Mouse (Mus musculus) 3134 (cell line): Measurements from ENCODE around the gene E2f3.
A peak's percentile ranks its signal among the peaks of the same experiment; 100 is the strongest.

ENCODE experiments used
- DNase-seq: peaks from one replicate; pipeline ENCODE4 v3.0.0-alpha.2; 2011; ENCODE audit warnings: low spot score; ENCODE audit not compliant: insufficient read length; ENCODE audit errors: extremely low read depth

E2f3 gene

DNA sequence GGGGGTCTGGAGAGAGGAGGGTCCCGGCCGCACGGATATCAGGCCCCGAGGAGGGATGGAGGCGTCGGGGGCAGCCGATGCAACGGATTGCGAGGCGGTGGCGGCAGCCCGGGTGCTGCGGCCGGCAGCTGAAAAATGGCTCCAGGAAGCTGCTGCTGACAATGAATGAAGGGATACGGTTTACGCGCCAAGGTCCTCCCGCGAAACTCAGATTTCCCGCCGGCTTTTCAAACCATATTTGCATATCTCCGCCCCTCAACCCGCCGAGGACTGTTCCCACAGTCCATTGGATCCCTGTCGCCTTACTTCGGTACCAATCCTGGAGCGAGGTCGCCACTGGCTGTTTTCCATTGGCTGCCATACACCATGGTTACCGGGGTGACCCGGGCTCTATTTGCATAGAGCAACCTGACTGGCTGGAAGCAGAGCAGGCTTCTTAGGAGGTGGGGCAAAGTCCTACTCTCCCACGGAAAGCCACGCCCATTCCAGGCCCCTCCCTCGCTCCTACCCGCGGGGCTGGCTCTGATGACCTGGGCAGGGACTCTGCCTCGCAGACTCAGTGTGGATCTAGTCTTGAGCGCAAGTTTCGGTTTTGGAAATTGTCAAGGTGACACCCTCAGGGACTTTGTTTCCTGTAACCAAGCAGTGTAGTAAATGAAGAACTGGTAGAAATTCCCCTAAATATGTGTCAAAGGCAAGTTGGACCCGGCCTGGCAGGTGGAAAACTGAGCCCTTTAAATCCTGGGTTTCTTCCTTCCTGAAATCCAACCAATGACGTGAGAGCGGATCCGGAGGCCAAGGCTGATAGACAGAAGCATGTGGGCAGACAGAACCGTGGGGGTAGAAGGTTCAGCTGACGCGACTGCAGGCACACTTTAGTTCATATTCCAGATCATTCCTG lies at the start of gene E2f3:
E2f3 (minus strand) TSS at position 209 of the 901 bp plus-strand sequence.
- DNase-seq: peak; percentile 95

DNA sequence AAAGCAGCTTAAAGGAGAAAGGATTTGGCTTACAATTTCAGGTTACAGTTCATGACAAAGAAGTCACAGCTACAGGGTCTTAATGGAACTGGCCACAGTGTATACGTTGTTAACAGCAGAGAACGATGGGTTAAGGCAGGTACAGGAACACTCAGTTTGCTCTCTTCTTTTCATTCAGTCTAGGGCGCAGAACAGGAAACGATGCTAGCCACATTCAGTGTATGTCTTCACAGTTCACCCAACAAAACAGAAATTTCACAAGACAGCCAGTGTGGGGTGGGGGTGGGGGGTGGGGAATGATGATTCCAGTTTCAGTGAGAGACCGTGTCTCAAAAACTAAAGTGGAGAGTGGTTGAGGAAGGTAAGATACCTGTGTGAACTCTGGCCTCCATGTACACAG lies 48.7 kb upstream of the E2f3 start:
- DNase-seq: no peak

DNA sequence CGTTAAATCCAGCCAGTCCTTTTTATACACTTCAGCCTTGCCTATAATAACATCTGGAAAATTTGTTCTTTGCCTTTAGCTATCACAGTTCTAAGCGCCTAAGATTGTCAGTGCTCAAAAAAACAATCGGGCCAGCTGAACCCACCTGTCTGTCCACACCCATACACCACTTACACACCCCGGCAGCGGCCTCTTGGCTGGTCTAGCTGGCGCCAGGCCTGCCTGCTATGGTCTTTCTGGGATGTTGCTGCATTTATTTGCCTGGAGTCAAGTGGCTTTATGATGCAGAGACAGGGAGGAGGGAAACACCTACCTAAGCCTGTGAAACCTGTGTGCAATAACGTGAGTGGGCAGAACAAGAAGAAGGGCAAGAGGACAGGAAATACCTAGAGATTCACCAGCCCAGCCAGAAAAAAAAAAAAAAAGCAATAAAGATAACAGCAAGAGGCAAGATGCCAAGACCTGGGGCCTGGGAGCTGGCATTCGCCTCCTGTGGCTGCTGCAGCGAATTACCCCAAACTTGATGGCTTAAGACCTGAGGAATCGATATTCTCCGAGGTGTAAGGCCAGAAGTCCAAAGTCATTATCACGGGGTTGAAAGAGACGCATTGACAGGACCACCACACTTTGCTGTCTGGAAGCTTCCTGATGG lies 45.9 kb upstream of the E2f3 start:
- DNase-seq: no peak

GRCm38 (mm10) chr13:30027841-30028240 lies 42.0 kb upstream of the E2f3 start:
- DNase-seq: no peak

DNA sequence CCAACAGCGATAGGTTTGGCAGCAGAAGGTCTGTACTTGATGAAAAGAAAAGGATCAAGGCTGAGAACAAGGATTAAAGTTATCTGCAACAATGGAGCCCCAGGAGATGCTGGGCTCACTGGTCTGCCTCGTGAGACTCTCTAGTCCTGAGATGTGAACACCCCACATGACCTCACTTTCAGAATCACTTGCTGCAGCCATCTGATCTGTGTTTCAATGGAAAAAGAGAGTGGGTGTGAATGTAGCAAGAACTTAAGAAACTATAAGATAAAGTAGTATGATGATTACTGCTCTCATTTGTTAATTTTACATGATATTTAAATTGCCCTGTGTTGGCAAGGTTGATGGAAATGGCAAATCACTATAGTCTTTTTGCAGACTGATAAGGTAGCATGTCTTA lies 36.6 kb upstream of the E2f3 start:
- DNase-seq: no peak

DNA sequence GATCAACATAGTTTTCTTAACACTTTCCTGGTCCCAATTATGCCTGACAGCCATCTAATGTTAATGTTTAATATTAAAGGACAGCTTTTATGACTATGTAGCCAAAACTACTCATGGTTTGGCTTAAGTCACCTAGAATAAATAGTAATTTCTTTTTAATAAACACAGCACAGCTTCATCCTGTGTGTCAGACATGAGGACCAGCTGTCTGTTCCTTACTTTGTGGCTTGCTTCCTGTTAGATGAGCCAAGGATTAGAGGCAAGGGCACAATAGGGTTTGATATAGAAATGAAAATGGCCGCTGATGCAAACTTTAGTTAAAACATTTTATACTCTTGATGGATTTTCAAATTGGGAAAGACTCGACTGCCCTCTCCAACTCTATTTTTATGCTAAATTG lies 32.7 kb upstream of the E2f3 start:
- DNase-seq: no peak

DNA sequence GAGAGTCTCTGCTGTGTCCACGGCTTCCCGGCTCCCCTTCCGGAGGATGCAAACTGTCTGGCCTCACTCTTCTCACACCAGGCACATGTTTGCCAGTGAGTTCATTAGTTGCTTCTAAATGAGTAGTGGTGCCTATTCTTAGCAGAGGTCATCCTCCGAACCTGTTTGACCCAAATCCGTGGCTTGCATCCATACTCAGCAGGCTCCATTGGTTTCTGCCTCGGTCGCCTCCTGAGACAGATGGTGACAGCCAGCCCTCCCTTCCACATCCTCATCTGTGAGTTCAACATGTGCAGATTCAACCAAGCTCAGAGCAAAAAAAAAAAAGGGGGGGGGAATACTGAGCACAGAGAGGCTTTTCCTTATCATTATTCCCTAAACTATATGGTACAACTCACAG lies 31.7 kb upstream of the E2f3 start:
- no peak for DNase-seq

- DNase-seq: no peak
Measured at GRCm38 (mm10) chr13:30014576-30014975, 28.7 kb upstream of the E2f3 start.

GRCm38 (mm10) chr13:30012226-30012625 lies 26.4 kb upstream of the E2f3 start:
- DNase-seq: no peak

DNA sequence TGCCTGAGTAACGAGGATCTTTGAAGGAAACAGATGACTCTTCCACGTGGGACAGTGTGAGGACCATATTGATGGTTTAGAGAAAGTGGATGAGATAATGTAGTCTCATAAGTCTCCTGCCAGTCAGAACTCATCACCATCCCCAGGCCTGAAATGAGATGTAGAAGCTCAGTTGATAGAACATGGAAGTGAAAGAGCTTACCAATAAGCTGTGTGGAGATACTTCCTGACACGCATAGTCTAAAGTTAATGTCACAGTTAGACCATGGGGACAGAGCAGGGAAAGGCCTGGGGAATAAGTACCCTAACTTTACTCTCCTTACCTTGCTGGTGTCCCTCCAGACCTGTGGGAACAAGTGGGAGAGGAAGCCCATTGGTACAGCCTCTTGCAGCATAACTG lies 22.9 kb upstream of the E2f3 start:
- no peak for DNase-seq

DNA sequence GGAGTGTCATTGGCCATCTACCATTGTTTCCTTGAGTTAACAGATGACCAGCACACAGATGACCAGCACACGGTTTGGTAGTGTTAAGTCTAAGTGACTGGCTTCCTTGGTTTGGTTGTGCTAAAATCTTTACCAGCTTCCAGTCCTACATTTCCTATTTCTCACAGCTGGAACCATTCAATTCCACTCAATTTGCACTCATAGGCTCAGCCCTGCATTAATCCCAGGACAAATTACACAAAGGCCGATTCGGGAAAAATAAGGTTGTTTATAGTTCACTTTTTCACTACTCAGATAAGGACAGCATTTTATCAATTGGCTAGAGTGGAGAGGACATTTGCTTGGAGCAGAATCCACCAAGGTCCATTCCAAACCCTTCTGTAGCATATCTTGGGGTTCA lies 19.6 kb upstream of the E2f3 start:
- no peak for DNase-seq

DNA sequence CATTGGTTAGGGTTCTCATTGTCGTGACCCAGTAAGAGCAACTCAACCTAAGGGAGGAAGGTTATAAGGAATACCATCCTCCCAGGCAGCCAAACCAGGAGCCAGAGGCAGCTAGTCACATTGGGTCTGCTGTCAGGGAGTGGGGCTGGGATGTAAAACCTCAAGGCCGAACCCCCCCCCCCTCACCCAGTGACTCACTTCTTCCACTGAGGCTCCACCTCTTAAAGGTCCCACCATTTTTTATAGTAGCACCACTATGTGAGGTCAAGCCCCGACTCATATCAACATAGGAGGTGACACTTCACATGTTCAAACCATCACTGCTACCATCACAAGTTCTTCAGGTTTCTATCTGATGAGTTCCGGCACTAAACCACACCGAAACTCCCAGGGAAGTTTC lies 19.0 kb upstream of the E2f3 start:
- DNase-seq: no peak

DNA sequence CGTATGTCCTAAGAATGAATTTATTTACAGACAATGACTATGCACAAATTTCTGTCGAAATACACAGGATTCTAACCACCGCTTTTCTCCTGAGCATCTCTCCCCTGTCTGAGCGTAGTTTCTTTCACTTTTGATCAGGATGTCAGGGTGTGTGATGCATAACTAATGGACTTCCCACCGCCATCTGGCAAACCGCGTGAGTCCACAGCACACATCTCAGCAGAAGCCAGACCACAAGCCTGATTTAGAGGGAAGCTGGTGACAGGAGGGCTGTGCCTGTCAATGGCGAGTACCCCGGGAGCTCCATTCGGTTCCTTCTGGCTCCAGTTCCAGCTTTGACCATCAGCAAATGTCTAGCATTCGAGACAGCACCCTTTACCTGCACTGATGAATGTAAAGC lies 17.3 kb upstream of the E2f3 start:
- DNase-seq: peak; percentile 6

DNA sequence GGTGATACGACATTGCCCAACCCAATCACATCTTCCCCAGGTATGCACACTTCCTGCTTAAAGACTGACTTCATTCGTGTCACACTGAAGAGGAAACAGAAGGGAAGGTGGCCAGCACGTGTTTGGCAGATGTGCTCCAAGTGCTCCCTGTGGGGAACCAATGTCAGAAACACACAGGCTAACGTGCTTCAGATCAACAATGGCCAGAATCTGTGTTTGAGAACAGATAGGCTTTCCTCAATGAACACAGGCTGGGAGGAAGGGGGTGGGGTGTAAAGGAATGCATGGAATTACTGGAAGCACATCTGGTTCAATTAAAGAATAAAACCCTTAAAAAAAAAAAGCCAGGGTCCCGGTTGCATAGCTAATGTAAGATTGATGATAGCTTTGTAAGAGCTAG lies 15.2 kb upstream of the E2f3 start:
- DNase-seq: no peak

DNA sequence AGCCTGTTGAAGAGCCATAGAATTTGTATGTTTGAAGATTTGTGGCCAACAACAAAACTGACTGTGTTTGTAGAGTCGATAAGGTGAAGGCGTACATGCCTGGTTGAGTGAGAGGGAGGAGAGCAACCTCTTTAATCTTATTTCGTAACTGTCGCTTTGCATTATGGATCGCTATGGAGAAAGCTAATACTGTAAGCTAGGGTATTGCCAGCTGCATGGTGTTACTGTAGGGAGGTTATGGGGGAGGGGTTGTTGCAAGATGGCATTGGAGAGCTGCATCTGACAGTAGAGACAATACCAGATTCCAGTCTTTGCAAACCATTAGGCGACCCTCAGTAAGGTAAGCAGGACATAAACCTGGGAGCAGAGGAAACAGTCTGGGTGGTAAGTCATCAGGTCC lies 2.1 kb upstream of the E2f3 start:
- DNase-seq: no peak

- no peak for DNase-seq
Measured at GRCm38 (mm10) chr13:29986756-29987120, 875 bp upstream of the E2f3 start.

DNA sequence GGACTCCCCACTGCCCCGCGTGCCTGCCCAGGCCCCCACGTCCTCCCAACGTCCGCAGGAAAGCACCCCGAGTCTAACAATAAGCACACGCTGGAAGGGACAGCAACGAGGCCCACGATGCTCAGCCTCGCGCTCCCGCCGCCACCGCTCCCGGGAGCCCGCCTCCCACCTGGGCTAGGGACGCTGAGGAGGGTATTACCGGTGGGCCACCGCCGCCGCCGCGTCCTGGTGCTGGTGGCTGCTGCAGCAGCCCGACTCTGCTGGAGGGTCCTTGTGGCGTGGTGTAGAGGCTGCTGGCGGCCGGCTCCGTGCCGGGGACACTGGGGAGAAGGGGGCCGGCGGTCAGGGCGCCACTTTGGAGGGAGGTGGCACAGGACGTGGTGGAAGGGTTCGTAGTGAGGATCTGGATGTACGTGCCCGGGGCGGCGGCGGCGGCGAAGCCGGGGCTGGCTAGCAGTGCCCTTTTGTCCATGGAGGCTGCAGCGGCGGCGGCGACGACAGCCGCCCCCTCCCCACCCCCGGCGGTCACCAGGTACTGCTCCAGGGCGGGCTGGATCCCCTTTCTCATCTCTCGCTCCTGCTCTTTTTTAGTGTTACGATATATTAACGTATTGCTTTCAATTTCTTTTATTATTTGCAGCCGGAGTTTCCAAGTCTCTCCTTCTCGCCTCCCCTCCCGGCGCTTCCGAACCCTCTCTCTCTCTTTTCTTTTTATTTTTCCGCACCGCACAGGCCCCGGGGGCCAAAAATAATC lies 585 bp downstream of the E2f3 start:
- no peak for DNase-seq

DNA sequence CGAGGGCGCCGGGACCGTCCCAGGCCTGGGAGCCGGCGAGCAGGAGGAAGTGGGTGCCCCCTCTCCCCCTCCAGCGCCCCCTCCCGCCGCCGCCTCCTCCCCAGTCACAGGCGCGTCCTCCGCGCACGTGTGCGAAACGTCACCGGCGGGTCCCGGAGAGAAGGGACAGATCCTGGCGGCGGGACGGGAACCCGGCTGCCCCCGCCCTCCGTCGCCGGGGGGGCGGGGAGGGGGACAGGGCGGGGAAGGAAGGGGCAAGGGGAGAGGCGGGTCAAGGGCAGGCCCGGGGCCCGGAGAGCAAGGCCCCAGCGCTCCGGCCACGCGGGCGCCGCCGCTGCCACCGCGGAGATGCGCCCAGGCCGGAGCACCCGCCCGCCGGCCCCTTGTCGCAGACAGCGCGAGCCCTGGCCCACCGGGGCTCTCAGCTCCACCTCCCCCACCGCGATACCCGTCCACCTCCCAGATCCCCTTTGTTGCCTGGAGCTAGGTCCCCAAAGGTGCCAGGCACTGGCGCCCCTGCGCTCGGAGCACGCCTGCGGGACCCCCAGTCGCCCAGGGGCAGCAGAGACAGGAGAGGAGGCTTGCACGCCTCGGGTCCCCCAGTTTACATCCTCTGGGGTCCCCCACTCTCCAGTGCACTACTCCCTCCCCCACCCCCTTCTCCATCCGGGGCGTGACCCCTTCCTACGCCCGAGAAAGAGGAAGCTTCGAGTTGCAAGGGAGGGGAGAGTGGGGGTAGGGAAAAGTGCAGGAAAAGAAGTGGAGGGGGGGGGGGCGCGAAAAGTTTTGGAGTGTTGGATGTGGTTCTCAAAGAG lies 1.4 kb downstream of the E2f3 start:
- peak; percentile 87 for DNase-seq

DNA sequence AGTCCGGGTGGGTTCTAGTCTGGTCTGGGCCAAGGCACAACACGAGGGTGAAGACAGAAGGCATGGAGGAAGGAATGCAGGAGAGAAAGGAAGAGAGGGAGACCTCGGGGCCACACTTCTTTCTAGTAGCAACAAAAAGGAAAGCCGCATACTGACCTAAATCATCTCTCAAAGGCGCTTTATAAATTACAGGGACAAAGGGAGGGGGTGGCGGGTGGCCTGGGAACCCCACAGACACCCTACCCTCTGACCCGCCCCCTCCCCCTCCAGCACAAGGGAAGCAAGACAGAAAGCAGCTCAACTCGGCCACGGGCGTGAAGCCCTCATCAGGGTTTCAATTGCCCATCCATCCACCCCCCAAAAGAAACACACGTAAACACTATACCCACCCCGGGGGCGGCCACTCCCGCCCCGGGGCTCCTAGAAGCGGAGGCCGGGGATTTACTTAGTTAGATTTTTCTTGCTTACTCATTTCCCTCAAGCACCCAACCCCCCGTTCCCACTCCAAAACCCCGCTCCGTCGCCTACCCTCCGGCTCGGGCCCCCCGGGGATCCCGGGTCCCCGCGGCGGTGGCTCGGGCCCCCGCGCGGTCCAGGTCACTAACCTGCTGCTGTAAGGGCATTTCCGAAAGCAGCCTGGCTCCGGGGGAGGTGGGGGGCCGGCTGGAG lies 2.2 kb downstream of the E2f3 start:
- peak; percentile 69 for DNase-seq

DNA sequence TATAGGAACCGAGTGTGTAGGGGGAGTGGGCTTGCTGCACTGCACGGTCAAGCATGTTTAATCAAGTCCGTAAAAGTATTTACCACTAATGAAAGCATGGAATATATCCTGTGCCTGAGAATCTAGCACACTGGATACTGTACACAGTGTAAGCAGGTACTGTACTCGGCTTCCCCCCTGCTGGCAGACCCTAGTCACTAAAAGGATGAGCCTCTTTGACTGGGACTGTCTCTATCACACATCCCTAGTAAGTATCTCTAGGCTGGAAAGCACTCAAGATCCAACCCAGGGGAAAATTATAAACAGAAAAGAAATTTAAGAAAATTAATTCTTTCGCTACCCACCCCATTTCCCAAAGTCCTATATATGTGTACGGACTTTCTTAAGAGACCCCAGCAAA lies 2.8 kb downstream of the E2f3 start:
- no peak for DNase-seq
